Comparison of ENCODE assay signal across 14 mouse cellular contexts in genomic region chr1:23190316-23191005, GRCm38 (mm10).
"Had no signal": no experiment of that assay in that cellular context is flagged by ENCODE, and none has a peak within 500 bp of the region (broad histone marks: within the 10 kb centered on the region; RNA-seq: fewer than 3 reads in every experiment).

No protein-coding gene starts in this region.

- ATAC-seq: hindbrain, embryonic 16.5 days; inflammation-experienced regulatory T-cells, adult 6 months; liver, postnatal 0 days had no signal

- H3K9ac ChIP-seq: limb, embryonic 15.5 days; liver, embryonic 13.5 days; liver, postnatal 0 days; neural tube, embryonic 13.5 days had no signal

- H3K27me3 ChIP-seq: limb, embryonic 15.5 days; liver, embryonic 13.5 days; neural tube, embryonic 13.5 days had no signal

- H3K36me3 ChIP-seq: limb, embryonic 15.5 days; liver, embryonic 13.5 days; neural tube, embryonic 13.5 days had no signal

- H3K4me1 ChIP-seq: limb, embryonic 15.5 days; liver, embryonic 13.5 days; neural tube, embryonic 13.5 days had no signal

- DNase-seq: kidney, adult 8-10 months; kidney, postnatal 25 days; layer of hippocampus, adult 9-11 months; layer of hippocampus, postnatal 36 days; liver, embryonic 13.5 days; liver, postnatal 0 days; midbrain, embryonic 14.5 days; right cerebral cortex, postnatal 14 days; thymus, adult 18-20 months; thymus, postnatal 14 days had no signal

- H3K9me3 ChIP-seq: limb, embryonic 15.5 days; liver, embryonic 13.5 days; neural tube, embryonic 13.5 days had no signal

- H3K4me2 ChIP-seq: limb, embryonic 15.5 days; liver, embryonic 13.5 days; neural tube, embryonic 13.5 days had no signal

- H3K27ac ChIP-seq: limb, embryonic 15.5 days; liver, embryonic 13.5 days; neural tube, embryonic 13.5 days had no signal

- H3K4me3 ChIP-seq: limb, embryonic 15.5 days; liver, embryonic 13.5 days; neural tube, embryonic 13.5 days had no signal
